Mouse (Mus musculus) midbrain, embryonic 11.5 days (tissue): ENCODE data around the gene Parp2. TPM values are rescaled to one million over a fixed set of nuclear protein-coding genes. Genes with fewer than 3 reads are reported as not detected.

ENCODE experiments used
- ATAC-seq: fragments of 200-750 bp; cut with Nextera tagmentation; 2 replicates; pipeline ENCODE4 v1.8.0; 2017; ENCODE audit warnings: moderate TSS enrichment, moderate library complexity; ENCODE audit not compliant: low FRiP score
- DNase-seq: peaks from one replicate; pipeline ENCODE4 v3.0.0; 2015; ENCODE audit warnings: low spot score; ENCODE audit errors: missing footprints
- H3K27ac ChIP-seq: fragments of 300-500 bp; sonication (generic); 2 replicates; pipeline ENCODE4 v1.5.1; 2014; ENCODE audit warnings: low read depth, low read length
- H3K27me3 ChIP-seq: fragments of 300-500 bp; sonication (generic); 2 replicates; pipeline ENCODE4 v1.6.1; 2014; ENCODE audit warnings: mild to moderate bottlenecking, low read length, moderate library complexity, mixed read lengths; ENCODE audit not compliant: control insufficient read depth, insufficient read depth
- H3K36me3 ChIP-seq: fragments of 300-500 bp; sonication (generic); 2 replicates; pipeline ENCODE4 v1.6.1; 2014; ENCODE audit warnings: mild to moderate bottlenecking, low read length, moderate library complexity, mixed read lengths; ENCODE audit not compliant: control insufficient read depth, insufficient read depth
- H3K4me1 ChIP-seq: fragments of 300-500 bp; sonication (generic); 2 replicates; pipeline ENCODE4 v1.6.1; 2014; ENCODE audit warnings: low read length; ENCODE audit not compliant: control insufficient read depth, insufficient read depth
- H3K4me2 ChIP-seq: fragments of 300-500 bp; sonication (generic); 2 replicates; pipeline ENCODE4 v1.6.1; 2014; ENCODE audit warnings: mild to moderate bottlenecking, moderate library complexity
- H3K4me3 ChIP-seq: fragments of 300-500 bp; sonication (generic); 2 replicates; pipeline ENCODE4 v1.5.1; 2014; ENCODE audit warnings: low read depth, low read length
- H3K9ac ChIP-seq: fragments of 300-500 bp; sonication (generic); 2 replicates; pipeline ENCODE4 v1.6.1; 2014; ENCODE audit warnings: low read length
- H3K9me3 ChIP-seq: fragments of 300-500 bp; sonication (generic); 2 replicates; pipeline ENCODE4 v1.6.1; 2016; ENCODE audit warnings: low read length; ENCODE audit not compliant: control insufficient read depth
- WGBS: fragments of 180-500 bp; shearing (Covaris S2); extraction: QIAGEN DNeasy Blood & Tissue Kit; methylation state at CpG from one replicate; pipeline ENCODE4 v1.1.7; 2014; 5-methylcytosine and 5-hydroxymethylcytosine counted together
- polyA plus RNA-seq: library from polyadenylated mRNA; unstranded; fragments of >200 nt; fragmentation: Nextera tagmentation; extraction: Ambion mirVana; gene quantifications from 2 replicates; pipeline ENCODE4 v1.2.1, GENCODE M21; 2014

Gene Parp2
- 61.9 and 65.5 TPM in 2 replicates for polyA plus RNA-seq

DNA sequence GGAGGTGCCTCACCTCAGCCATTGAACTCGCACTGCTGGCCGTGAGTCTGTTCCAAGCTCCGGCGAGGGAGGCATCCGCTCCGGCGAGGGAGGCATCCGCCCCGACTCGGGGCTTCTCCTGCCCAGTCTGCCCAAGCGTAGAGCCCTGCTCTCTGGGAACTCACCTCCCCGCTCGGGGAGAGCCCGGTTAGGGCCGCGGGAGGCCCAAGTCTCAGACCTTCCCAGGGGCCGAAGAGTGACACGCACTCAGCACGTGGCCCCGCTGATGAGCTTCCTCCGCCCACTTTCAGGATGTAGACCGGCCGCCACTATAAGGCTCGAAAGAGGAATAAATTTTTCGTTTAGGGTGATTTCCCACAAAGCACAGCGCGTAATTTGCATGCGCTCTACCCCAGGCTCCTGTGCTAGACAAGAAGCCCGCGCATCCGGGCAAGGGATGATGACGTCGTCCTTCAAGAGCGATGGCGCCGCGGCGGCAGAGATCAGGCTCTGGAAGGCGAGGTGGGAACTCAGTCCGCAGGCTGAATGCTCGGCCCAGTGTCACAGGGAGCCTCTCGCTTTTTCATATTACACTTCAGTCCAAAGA, at the start of gene Parp2, which contains the start of gene Ccnb1ip1:
Parp2 (plus strand) TSS at position 355 of the 586 bp plus-strand sequence.
Ccnb1ip1 (minus strand) TSS at position 246 of the 586 bp plus-strand sequence.
- peak; percentile 98 for ATAC-seq
- Histone ChIP-seq H3K4me2 (peak within 1 kb of the TSS; percentile 57), H3K27ac (peak within 1 kb of the TSS; percentile 79), H3K9ac (peak within 1 kb of the TSS; percentile 66), H3K9me3 (no peaks in the 10 kb centered on the region), H3K36me3 (no peaks in the 10 kb centered on the region; the same call in none of the 2 replicates), H3K4me3 (peak within 1 kb of the TSS; percentile 39), H3K4me1 (peaks cover 2% of the 10 kb centered on the region; the same call in 1 of the 2 replicates), H3K27me3 (no peaks in the 10 kb centered on the region)
- under 1% methylated on average over 42 of the region's 42 CpGs for WGBS
- peak; percentile 100 for DNase-seq

DNA sequence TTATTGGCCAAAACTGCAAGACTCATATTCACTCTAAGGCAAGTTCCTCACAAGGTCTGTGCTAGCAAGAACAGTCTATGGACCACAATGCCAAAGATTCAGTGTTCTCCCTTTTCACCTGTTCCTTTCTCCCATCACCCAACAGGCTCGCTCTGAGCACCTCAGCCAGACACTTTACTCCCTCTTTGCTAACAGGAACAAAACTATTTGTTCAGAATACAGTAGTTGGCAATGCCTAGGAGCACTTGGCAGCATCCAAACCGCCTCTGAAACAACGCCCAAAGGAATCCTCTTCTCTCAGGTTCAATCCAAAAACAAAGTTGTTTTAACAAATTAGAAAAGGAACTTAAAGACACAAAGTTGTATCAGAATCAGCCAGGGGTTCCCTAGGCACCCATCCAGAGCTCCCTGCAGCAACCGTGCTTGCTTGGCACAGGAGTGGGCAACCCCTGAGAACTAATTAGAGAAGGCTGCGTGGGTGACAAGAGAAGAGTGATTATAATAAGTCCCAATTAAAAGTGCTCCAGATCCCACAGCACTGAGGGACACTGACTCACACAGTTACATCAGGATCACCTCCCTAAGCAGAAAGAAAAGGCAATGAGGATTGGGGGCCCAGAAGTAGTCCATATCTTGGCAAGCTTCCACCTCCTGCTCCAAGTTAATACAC, 49.1 kb upstream of the Parp2 start:
- H3K4me2 ChIP-seq = no peak overlapping the region
- no peak overlapping the region for H3K9ac ChIP-seq
- no peak for ATAC-seq
- WGBS = 81% methylated on average over 5 of the region's 5 CpGs
- DNase-seq = peak; percentile 39
- no peaks in the 10 kb centered on the region for H3K9me3 ChIP-seq
- H3K4me3 ChIP-seq = no peak overlapping the region
- no peaks in the 10 kb centered on the region for H3K36me3 ChIP-seq
- H3K27ac ChIP-seq = no peak overlapping the region
- no peaks in the 10 kb centered on the region for H3K4me1 ChIP-seq
- no peaks in the 10 kb centered on the region for H3K27me3 ChIP-seq

DNA sequence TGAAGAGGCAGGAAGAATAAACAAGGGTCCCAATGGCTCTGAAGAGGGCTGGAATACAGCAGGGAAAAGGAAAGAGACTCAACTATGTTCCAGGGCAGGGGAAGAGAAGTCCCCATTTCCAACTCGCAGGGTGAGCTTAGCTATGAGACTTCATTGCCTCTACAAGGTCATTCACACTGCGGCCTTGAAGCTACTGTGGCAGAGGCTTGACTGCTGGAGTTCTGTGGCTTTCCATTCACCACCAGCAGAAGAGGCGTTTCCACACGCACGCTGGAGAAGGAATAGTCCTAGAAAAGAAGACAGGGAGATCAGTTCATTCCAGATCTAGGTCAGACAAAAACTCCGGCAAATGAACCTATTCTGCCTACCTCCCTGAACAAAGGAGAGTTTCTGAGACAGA, 41.9 kb upstream of the Parp2 start:
- H3K4me2 ChIP-seq = no peak overlapping the region
- no peak overlapping the region for H3K27ac ChIP-seq
- DNase-seq = peak; percentile 23
- no peaks in the 10 kb centered on the region for H3K27me3 ChIP-seq
- peaks cover 14% of the 10 kb centered on the region for H3K36me3 ChIP-seq
- H3K4me3 ChIP-seq = no peak overlapping the region
- H3K4me1 ChIP-seq = no peaks in the 10 kb centered on the region
- WGBS = 92% methylated on average over 6 of the region's 6 CpGs
- no peaks in the 10 kb centered on the region for H3K9me3 ChIP-seq
- no peak for ATAC-seq
- H3K9ac ChIP-seq = no peak overlapping the region

DNA sequence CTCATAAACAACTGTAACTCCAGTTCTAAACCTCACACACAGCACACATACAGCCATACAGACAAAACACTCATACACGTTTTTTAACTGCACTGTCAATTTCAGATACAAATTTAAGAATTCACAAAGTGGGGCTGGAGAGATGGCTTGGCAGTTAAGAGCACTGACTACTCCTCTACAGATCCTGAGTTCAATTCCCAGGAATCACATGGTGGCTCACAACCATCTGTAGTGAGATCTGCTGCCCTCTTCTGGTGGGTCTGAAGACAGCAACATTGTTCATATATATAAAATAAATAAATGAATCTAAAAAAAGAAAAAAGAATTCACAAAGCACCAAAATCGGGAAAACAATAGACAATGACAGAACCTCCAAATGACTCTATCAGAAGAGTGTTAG, 36.3 kb upstream of the Parp2 start:
- ATAC-seq = no peak
- peak; percentile 76 for DNase-seq
- Histone ChIP-seq H3K9me3 (no peaks in the 10 kb centered on the region), H3K4me3 (no peak overlapping the region), H3K9ac (no peak overlapping the region), H3K36me3 (peaks cover 27% of the 10 kb centered on the region), H3K27me3 (no peaks in the 10 kb centered on the region), H3K4me1 (no peaks in the 10 kb centered on the region), H3K27ac (no peak overlapping the region), H3K4me2 (no peak overlapping the region)
- WGBS = 80% methylated on average over 2 of the region's 2 CpGs

DNA sequence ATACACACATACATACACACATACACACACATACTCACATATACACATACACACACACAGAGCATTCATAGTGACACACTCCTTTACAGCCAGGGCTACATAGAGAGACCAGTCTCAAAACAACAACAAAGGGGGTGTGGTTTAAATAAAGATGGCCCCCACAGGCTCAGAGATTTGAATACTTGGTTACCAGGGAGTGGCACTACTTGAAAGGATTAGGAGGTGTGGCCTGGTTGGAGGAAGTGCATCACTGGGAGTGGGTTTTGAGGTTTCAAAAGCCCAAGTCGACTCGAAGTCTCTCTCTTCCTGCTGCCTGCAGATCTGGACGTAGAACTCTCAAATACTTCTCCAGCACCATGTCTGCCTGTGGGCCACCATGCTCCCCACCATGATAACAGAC, 25.5 kb upstream of the Parp2 start:
- peaks cover 2% of the 10 kb centered on the region; the same call in 1 of the 2 replicates for H3K4me1 ChIP-seq
- 93% methylated on average over 3 of the region's 3 CpGs for WGBS
- H3K4me3 ChIP-seq = no peak overlapping the region
- ATAC-seq (no peak), DNase-seq (no peak)
- H3K4me2 ChIP-seq = no peak overlapping the region
- no peaks in the 10 kb centered on the region for H3K9me3 ChIP-seq
- no peak overlapping the region for H3K9ac ChIP-seq
- H3K27ac ChIP-seq = no peak overlapping the region
- peaks cover 7% of the 10 kb centered on the region for H3K36me3 ChIP-seq
- H3K27me3 ChIP-seq = no peaks in the 10 kb centered on the region

DNA sequence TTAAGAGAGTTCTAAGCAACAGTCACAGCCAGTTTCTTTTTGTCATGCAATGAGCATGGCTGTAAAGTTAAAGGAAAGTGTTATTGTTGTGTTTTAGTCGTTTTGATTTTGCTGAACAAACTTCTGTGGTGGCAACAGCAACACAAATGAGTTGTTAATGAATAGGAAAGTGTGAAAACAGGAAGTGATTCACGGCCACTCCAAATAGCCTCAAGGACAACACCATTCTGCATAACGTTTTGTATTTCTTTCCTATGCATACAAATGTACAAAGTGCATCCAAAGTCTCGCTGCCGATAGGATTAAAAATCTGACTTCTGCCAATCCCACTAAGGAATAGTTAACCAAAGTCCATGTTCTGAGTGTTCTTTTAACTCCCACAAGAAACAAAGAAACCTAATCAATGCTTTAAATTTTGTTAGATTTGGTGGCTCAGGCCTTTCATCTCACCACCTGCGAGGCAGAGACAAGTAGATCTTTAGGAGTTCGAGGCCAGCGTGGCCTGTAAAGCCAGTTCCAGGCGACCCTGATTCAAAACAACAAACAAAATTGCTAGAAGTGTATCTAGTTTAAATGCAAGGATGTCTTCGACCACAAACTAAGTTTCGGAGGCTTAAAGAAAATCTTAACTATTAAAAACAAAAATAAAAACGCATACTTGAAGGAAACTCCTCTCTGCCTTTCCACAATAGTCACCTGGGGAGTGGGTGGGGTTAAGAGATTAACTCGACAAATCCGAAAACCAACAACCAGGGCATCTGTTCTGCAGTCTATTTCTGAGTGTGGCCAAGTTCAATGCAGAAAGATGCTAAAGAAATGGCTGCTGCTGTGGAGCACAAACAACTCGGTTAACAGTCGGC, 23.0 kb upstream of the Parp2 start:
- Histone ChIP-seq H3K4me3 (peak overlapping the region; percentile 73), H3K9me3 (no peaks in the 10 kb centered on the region), H3K9ac (peak overlapping the region; percentile 84), H3K27ac (peak overlapping the region; percentile 40; the same call in 1 of the 2 replicates), H3K4me2 (peak overlapping the region; percentile 51), H3K36me3 (peaks cover 3% of the 10 kb centered on the region), H3K4me1 (peaks cover 2% of the 10 kb centered on the region; the same call in 1 of the 2 replicates), H3K27me3 (no peaks in the 10 kb centered on the region)
- DNase-seq (peak; percentile 90), ATAC-seq (no peak)
- WGBS = 31% methylated on average over 16 of the region's 16 CpGs

DNA sequence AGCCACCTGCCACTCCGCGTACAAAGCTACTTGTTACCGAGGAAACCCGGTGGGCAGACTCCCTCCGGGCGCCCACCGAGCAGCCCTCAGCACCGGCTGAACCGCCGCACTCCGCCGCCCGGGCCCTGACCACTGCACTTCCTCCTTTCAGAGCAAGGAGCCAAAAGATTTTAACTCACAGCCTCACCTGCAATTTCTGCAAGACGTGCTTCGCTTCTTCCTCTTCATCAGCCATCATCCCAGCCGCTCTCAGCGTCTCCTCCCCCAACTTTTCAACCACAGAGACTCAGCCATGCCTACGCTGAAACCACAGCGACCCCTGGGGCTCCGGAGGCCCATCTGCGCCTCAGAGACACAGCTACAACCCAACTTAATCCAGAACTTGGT, 22.4 kb upstream of the Parp2 start, which contains the start of gene Ttc5:
Ttc5 (minus strand) TSS at position 269 of the 387 bp plus-strand sequence.
- 1% methylated on average over 21 of the region's 21 CpGs for WGBS
- Histone ChIP-seq H3K9ac (peak within 1 kb of the TSS; percentile 84), H3K9me3 (no peaks in the 10 kb centered on the region), H3K4me3 (peak within 1 kb of the TSS; percentile 73), H3K27me3 (no peaks in the 10 kb centered on the region), H3K27ac (peak within 1 kb of the TSS; percentile 40; the same call in 1 of the 2 replicates), H3K4me2 (peak within 1 kb of the TSS; percentile 51), H3K36me3 (peaks cover 3% of the 10 kb centered on the region), H3K4me1 (peaks cover 2% of the 10 kb centered on the region; the same call in 1 of the 2 replicates)
- DNase-seq (peak; percentile 100), ATAC-seq (peak; percentile 94)

DNA sequence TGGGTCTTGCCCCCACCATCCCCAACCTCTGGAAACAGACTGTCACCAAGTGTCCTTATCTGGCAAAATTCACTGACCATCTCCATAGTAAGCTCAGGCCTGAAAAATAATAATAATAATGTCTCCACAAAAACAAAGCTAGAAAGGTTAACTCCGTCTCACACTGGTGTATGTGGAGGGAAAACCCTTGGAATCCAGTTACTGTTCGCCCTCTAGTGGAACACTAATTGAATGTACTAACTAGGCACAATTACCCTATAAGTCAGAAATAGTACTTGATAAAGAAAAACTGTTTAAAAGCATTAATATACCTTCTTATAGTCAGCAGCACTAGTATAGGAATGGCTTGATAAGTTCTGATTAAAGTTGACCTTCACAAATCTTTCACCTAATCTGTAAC, 19.5 kb upstream of the Parp2 start:
- Histone ChIP-seq H3K4me2 (no peak overlapping the region), H3K4me3 (no peak overlapping the region), H3K27me3 (no peaks in the 10 kb centered on the region), H3K27ac (no peak overlapping the region), H3K9me3 (no peaks in the 10 kb centered on the region), H3K9ac (no peak overlapping the region), H3K4me1 (peaks cover 2% of the 10 kb centered on the region; the same call in 1 of the 2 replicates), H3K36me3 (no peaks in the 10 kb centered on the region)
- ATAC-seq = no peak
- no peak for DNase-seq
- WGBS = 17% methylated on average over 2 of the region's 2 CpGs
